Mouse (Mus musculus): ENCODE measurements around the gene Rab43.

GRCm38 (mm10) chr6:87748531-87748930 is 63.4 kb downstream of the Rab43 start:
- TF ChIP-seq CTCF (IDR thresholded peaks at IDR 0.05; ENCODE audit: low read depth, low read length) (no peak), POLR2A (IDR thresholded peaks at IDR 0.05; ENCODE audit: borderline replicate concordance, low read depth, low read length) (no peak)

Measured in bone marrow macrophage, adult 2 months (primary cell).